Mouse (Mus musculus): ENCODE data around the gene Ankrd36. TPM values are rescaled to one million over a fixed set of nuclear protein-coding genes. Genes with fewer than 3 reads are reported as not detected.
A peak's percentile ranks its signal among the peaks of the same experiment; 100 is the strongest.

The Ankrd36 gene
- total and polyA plus RNA-seq, 3 experiments: 0.40 to 1.5 (median 1.5) TPM

DNA sequence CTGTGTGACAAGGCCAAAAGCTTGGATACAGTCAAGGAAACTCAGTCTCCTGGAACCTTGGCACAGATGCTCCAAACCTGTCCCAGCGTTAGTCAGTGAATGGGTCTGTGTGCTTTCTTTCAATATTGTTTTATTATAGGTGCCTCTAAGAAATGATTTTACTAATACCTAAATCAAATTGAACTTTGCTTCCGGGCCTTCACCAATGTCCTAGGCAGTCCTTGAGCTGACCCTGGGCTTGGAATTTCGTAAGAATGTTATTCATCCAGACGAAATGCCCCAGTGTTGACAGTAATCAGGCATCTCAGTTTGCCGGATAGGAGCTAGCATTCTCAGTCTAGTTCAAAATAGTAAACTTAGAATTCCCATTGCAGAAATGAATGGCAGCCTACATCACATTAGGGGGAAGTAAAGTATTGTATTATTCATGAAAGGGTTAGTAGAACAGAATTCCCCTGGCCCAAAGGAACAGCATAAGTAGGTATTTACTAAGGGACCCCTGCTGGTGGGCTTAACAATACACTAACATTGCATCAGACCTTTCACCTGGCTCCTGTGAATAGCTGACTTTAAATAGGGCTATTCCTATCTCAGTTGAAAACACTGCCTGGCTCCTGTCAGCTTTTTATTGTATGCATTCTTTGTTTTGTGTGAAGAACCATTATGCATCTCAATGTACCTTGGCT lies 132.9 kb downstream of the Ankrd36 start:
- Histone ChIP-seq H3K4me1 (ENCODE audit: insufficient read depth, low read depth, low read length) (peaks cover 21% of the 10 kb centered on the region), H3K27me3 (ENCODE audit: insufficient read depth, low read length) (no peaks in the 10 kb centered on the region), H3K4me3 (ENCODE audit: low read depth, low read length) (no peak overlapping the region), H3K9me3 (replicated peaks) (no peaks in the 10 kb centered on the region), H3K36me3 (replicated peaks) (peaks cover 36% of the 10 kb centered on the region)
- TF ChIP-seq GATA2 (IDR thresholded peaks at IDR 0.05; ENCODE audit: borderline replicate concordance, low read depth, low read length): no peak
- TF ChIP-seq GATA1 (IDR thresholded peaks at IDR 0.05; ENCODE audit: borderline replicate concordance, low read length): no peak
- no peak for TF ChIP-seq POLR2AphosphoS5 (IDR thresholded peaks at IDR 0.05; ENCODE audit: insufficient replicate concordance, low read depth, low read length)
- TF ChIP-seq CTCF (IDR thresholded peaks at IDR 0.05; ENCODE audit: low read depth, low read length): no peak
- no peak for TF ChIP-seq TAL1 (conservative IDR thresholded peaks at IDR 0.05; ENCODE audit: low read depth, low read length)
- DNase-seq (ENCODE audit: low spot score): no peak
- no peak for ATAC-seq (ENCODE audit: extremely low read depth, insufficient number of reproducible peaks, low FRiP score, poor library complexity, severe bottlenecking)

DNA sequence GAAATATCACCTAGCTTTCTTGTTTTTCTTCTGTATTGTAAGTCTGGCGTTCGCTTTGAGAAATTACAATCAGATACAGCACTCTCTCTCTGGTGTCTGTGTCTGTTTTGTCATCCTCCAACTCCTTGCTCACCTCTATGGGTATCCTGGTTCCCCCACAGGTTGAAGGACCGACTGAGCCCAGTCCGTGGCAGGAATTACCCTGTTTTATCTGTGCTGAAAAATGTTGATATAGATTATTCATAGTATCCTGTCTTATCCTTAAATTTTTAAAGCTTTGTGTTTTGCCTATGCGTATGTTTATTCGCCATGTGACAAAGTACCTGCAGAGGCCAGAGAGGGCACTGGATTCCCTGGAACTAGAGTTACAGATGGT lies 133.5 kb downstream of the Ankrd36 start:
- Histone ChIP-seq H3K4me1 (ENCODE audit: insufficient read depth, low read depth, low read length) (peaks cover 21% of the 10 kb centered on the region), H3K36me3 (replicated peaks) (peaks cover 36% of the 10 kb centered on the region), H3K27me3 (ENCODE audit: insufficient read depth, low read length) (no peaks in the 10 kb centered on the region), H3K9me3 (replicated peaks) (no peaks in the 10 kb centered on the region), H3K4me3 (ENCODE audit: low read depth, low read length) (no peak overlapping the region)
- DNase-seq (ENCODE audit: low spot score) (no peak), ATAC-seq (ENCODE audit: extremely low read depth, insufficient number of reproducible peaks, low FRiP score, poor library complexity, severe bottlenecking) (no peak)
- TF ChIP-seq GATA2 (IDR thresholded peaks at IDR 0.05; ENCODE audit: borderline replicate concordance, low read depth, low read length) (no peak), GATA1 (IDR thresholded peaks at IDR 0.05; ENCODE audit: borderline replicate concordance, low read length) (no peak), TAL1 (conservative IDR thresholded peaks at IDR 0.05; ENCODE audit: low read depth, low read length) (no peak), CTCF (IDR thresholded peaks at IDR 0.05; ENCODE audit: low read depth, low read length) (no peak), POLR2AphosphoS5 (IDR thresholded peaks at IDR 0.05; ENCODE audit: insufficient replicate concordance, low read depth, low read length) (no peak)

DNA sequence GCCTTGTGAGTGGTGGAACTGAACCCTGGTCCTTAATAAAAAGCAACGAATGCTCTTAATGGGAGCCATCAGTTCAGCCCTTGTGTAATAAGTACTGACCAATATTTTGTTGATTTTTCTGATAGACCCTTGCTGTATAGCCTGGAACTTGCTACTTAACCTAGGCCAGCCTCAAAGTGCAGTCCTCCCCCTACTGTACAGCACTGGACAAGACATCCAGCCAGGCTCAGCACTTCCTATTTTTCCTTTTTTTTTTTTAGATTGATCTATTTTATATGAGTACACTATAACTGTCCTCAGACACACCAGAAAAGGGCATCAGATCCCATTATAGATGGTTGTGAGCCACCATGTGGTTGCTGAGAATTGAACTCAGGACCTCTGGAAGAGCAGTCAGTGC lies 133.9 kb downstream of the Ankrd36 start:
- ATAC-seq (ENCODE audit: extremely low read depth, insufficient number of reproducible peaks, low FRiP score, poor library complexity, severe bottlenecking): no peak
- no peak overlapping the region for H3K4me3 ChIP-seq (ENCODE audit: low read depth, low read length)
- H3K36me3 ChIP-seq (replicated peaks): peaks cover 36% of the 10 kb centered on the region
- no peak for TF ChIP-seq TAL1 (conservative IDR thresholded peaks at IDR 0.05; ENCODE audit: low read depth, low read length)
- TF ChIP-seq CTCF (IDR thresholded peaks at IDR 0.05; ENCODE audit: low read depth, low read length): no peak
- TF ChIP-seq GATA1 (IDR thresholded peaks at IDR 0.05; ENCODE audit: borderline replicate concordance, low read length): no peak
- no peak for TF ChIP-seq GATA2 (IDR thresholded peaks at IDR 0.05; ENCODE audit: borderline replicate concordance, low read depth, low read length)
- TF ChIP-seq POLR2AphosphoS5 (IDR thresholded peaks at IDR 0.05; ENCODE audit: insufficient replicate concordance, low read depth, low read length): no peak
- no peak for DNase-seq (ENCODE audit: low spot score)
- no peaks in the 10 kb centered on the region for H3K27me3 ChIP-seq (ENCODE audit: insufficient read depth, low read length)
- H3K9me3 ChIP-seq (replicated peaks): no peaks in the 10 kb centered on the region
- peaks cover 25% of the 10 kb centered on the region for H3K4me1 ChIP-seq (ENCODE audit: insufficient read depth, low read depth, low read length)

DNA sequence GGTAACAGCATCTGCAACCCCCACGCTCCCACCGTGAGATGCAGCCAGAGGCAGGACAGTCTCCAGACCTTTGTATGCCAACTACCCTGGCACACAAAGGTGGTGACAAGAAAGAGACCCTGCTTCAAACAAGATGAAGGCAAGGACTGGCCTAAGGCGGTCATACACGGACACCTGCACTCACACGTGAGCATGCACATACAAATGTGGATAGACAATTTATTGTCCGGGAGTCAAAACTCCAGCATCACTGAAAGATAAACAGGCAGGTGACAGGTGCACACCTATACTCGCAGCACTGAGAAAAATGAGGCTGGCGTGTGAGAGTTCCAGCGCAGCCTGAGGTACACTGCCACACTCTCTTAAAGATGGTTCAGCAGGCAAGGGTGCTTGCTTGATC lies 136.5 kb downstream of the Ankrd36 start:
- Histone ChIP-seq H3K4me1 (ENCODE audit: insufficient read depth, low read depth, low read length) (peaks cover 27% of the 10 kb centered on the region), H3K27me3 (ENCODE audit: insufficient read depth, low read length) (no peaks in the 10 kb centered on the region), H3K36me3 (replicated peaks) (peaks cover 36% of the 10 kb centered on the region), H3K4me3 (ENCODE audit: low read depth, low read length) (peak overlapping the region; percentile 92; the same call in 1 of the 2 replicates), H3K9me3 (replicated peaks) (no peaks in the 10 kb centered on the region)
- TF ChIP-seq POLR2AphosphoS5 (IDR thresholded peaks at IDR 0.05; ENCODE audit: insufficient replicate concordance, low read depth, low read length) (no peak), TAL1 (conservative IDR thresholded peaks at IDR 0.05; ENCODE audit: low read depth, low read length) (no peak), CTCF (IDR thresholded peaks at IDR 0.05; ENCODE audit: low read depth, low read length) (no peak), GATA2 (IDR thresholded peaks at IDR 0.05; ENCODE audit: borderline replicate concordance, low read depth, low read length) (no peak), GATA1 (IDR thresholded peaks at IDR 0.05; ENCODE audit: borderline replicate concordance, low read length) (no peak)
- ATAC-seq (ENCODE audit: extremely low read depth, insufficient number of reproducible peaks, low FRiP score, poor library complexity, severe bottlenecking): no peak
- no peak for DNase-seq (ENCODE audit: low spot score)

DNA sequence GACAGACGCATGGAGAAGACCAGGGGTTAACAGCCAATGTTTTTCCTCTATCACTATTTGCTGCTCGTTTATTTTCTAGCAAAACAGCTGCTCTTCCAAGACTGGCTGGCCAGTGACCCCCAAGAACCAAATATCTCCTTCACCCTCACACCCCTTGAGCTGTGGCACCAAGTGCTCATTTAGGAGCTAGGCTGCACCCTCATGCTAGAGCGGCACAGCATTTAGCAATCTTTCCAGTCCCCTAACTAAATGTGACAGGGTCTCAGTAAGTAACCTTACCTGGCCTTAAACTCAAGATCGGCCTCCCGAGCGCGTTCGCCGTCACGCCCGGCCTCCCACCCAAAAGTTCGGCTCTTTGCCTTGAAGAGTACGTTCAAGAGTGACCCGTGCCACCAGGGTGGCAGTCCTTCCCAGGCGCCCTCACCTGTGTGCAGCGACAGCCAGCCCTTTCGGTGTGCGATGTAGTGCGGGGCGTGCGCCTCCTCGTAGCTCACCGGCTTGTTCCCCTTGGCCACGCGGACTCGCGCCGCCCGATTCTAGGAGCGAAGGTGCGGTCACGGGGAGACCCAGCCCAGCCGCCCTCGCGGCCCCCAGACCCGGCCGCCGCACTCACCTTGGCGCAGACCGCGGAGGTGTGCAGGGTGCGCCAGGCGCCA lies 137.5 kb downstream of the Ankrd36 start:
- Histone ChIP-seq H3K27me3 (ENCODE audit: insufficient read depth, low read length) (no peaks in the 10 kb centered on the region), H3K9me3 (replicated peaks) (no peaks in the 10 kb centered on the region), H3K4me1 (ENCODE audit: insufficient read depth, low read depth, low read length) (peaks cover 27% of the 10 kb centered on the region), H3K4me3 (ENCODE audit: low read depth, low read length) (peak overlapping the region; percentile 92), H3K36me3 (replicated peaks) (peaks cover 39% of the 10 kb centered on the region)
- TF ChIP-seq GATA2 (IDR thresholded peaks at IDR 0.05; ENCODE audit: borderline replicate concordance, low read depth, low read length): no peak
- ATAC-seq (ENCODE audit: extremely low read depth, insufficient number of reproducible peaks, low FRiP score, poor library complexity, severe bottlenecking): no peak
- peak; percentile 35 for DNase-seq (ENCODE audit: low spot score)

DNA sequence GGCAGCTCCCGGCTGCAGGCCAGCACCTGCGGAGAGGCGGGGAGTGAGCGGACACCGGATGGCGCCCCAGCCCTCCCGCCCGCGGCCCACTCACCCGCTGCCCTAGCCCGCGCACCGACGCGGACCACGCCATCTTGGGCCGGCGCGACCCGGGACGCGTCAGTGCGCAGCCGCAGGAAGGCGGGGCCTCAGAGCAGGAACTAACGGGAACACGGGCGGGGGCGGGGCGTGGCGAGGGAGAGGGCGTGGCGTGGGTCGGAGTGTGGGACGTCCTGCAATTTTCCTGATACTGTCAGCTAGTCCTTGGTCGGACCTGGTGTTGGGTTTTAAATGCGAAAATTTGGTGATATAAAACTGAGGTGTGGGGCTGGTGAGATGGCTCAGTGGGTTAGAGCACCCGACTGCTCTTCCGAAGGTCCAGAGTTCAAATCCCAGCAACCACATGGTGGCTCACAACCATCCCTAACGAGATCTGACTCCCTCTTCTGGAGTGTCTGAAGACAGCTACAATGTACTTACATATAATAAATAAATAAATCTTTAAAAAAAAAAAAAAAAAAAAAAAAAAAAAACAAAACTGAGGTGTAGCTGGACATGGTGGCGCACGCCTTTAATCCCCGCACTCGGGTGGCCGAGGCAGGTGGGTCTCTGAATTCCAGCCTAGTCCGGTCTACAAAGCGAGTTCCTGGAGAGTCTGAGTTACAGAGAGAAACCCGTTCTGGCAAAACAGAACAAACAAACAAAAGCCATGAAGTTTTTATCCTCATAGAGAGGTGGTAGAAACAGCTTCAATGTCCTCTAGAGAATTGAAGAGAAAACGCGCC lies 138.3 kb downstream of the Ankrd36 start:
- DNase-seq (ENCODE audit: low spot score) (peak; percentile 89), ATAC-seq (ENCODE audit: extremely low read depth, insufficient number of reproducible peaks, low FRiP score, poor library complexity, severe bottlenecking) (peak; percentile 72)
- H3K27me3 ChIP-seq (ENCODE audit: insufficient read depth, low read length): no peaks in the 10 kb centered on the region
- peaks cover 27% of the 10 kb centered on the region for H3K4me1 ChIP-seq (ENCODE audit: insufficient read depth, low read depth, low read length)
- H3K9me3 ChIP-seq (replicated peaks): no peaks in the 10 kb centered on the region
- TF ChIP-seq TAL1 (conservative IDR thresholded peaks at IDR 0.05; ENCODE audit: low read depth, low read length) (no peak), GATA1 (IDR thresholded peaks at IDR 0.05; ENCODE audit: borderline replicate concordance, low read length) (no peak), CTCF (IDR thresholded peaks at IDR 0.05; ENCODE audit: low read depth, low read length) (no peak), GATA2 (IDR thresholded peaks at IDR 0.05; ENCODE audit: borderline replicate concordance, low read depth, low read length) (no peak), POLR2AphosphoS5 (IDR thresholded peaks at IDR 0.05; ENCODE audit: insufficient replicate concordance, low read depth, low read length) (no peak)
- H3K36me3 ChIP-seq (replicated peaks): peaks cover 47% of the 10 kb centered on the region
- H3K4me3 ChIP-seq (ENCODE audit: low read depth, low read length): peak overlapping the region; percentile 92

Measured in G1E (cell line).